Mouse (Mus musculus) ES-Bruce4 (cell line): ENCODE measurements at regions not wholly inside any gene's neighbourhood (a gene's known extent, or its start where the extent isn't known, plus 50 kb on each side); places are given as distances from the start of the nearest gene placed in this dataset.

ENCODE experiments used
- H3K27ac ChIP-seq: 2 replicates; pipeline ENCODE4 v1.5.1; 2012; ENCODE audit warnings: low read length, inconsistent platforms; ENCODE audit not compliant: insufficient read depth
- H3K27me3 ChIP-seq: 2 replicates; pipeline ENCODE4 v1.6.1; 2012; ENCODE audit warnings: mild to moderate bottlenecking, low read length, inconsistent platforms; ENCODE audit not compliant: control insufficient read depth, poor library complexity, insufficient read depth, severe bottlenecking
- H3K36me3 ChIP-seq: 2 replicates; pipeline ENCODE4 v1.6.1; 2012; ENCODE audit warnings: inconsistent platforms, mild to moderate bottlenecking, low read length, moderate library complexity; ENCODE audit not compliant: control insufficient read depth, poor library complexity, insufficient read depth, severe bottlenecking
- H3K4me1 ChIP-seq: one replicate; pipeline ENCODE4 v1.8.1; 2011; ENCODE audit warnings: low read length; ENCODE audit not compliant: control insufficient read depth, insufficient read depth
- H3K4me3 ChIP-seq: 2 replicates; pipeline ENCODE4 v1.5.1; 2011; ENCODE audit warnings: low read depth, mild to moderate bottlenecking, low read length
- H3K9ac ChIP-seq: 2 replicates; pipeline ENCODE4 v1.6.1; 2012; ENCODE audit warnings: low read depth, mild to moderate bottlenecking, inconsistent platforms; ENCODE audit not compliant: poor library complexity, severe bottlenecking
- H3K9me3 ChIP-seq: replicated peaks from 2 replicates; pipeline ENCODE4 v1.6.1; 2012; ENCODE audit warnings: mild to moderate bottlenecking, low read length, inconsistent platforms; ENCODE audit not compliant: control insufficient read depth, poor library complexity, insufficient read depth, severe bottlenecking
- CTCF ChIP-seq: IDR thresholded peaks from one replicate; pipeline ENCODE4 v1.8.1; 2011; ENCODE audit warnings: low read depth, low read length
- EP300 ChIP-seq: IDR thresholded peaks from 2 replicates; pipeline ENCODE4 v1.6.1; 2011; ENCODE audit warnings: low read depth, low read length; ENCODE audit not compliant: insufficient read depth
- POLR2A ChIP-seq: IDR thresholded peaks from one replicate; pipeline ENCODE4 v1.8.1; 2011; ENCODE audit warnings: low read length; ENCODE audit not compliant: insufficient read depth

DNA sequence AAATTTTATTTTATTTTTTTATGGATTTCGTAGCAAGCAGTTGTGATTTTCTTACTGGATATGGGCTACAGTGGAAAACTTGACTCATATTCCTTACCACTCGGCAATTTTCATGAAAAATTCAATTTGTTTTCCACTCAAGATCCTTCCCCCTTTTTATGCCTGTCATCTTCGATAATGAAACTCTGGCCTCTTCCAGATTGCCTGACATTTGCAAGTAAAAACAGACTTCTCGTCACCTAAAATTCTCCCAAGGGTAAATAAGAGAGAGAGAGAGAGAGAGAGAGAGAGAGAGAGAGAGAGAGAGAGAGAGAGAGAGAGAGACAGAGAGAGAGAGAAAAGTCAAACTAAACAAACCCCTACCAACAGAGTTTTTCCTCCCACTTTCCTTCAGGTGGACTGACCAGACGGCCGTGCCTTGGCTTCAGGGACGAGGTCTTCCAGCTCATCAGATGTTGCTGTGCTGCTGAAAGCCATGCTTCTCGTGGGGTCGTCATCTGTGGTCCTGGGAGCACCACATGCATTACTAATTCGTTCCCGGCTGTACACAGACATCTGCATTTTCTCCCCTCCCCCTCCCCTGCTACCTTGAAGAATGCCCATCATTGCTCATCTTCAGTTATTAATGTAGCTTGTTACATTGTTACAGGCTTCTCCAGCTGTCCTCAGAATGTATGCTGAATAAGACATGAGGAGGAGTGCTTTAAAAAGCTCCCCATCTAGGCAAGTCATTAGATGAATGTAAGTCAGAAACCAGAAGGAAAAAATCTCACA is 569.4 kb downstream of the Ptprc start:
- H3K27ac ChIP-seq = no peak overlapping the region
- no peaks in the 10 kb centered on the region for H3K36me3 ChIP-seq
- H3K9me3 ChIP-seq = no peaks in the 10 kb centered on the region
- H3K4me1 ChIP-seq = no peaks in the 10 kb centered on the region
- no peak overlapping the region for H3K9ac ChIP-seq
- TF ChIP-seq POLR2A = no peak
- TF ChIP-seq EP300 = no peak
- no peak for TF ChIP-seq CTCF
- no peaks in the 10 kb centered on the region for H3K27me3 ChIP-seq
- H3K4me3 ChIP-seq = no peak overlapping the region

DNA sequence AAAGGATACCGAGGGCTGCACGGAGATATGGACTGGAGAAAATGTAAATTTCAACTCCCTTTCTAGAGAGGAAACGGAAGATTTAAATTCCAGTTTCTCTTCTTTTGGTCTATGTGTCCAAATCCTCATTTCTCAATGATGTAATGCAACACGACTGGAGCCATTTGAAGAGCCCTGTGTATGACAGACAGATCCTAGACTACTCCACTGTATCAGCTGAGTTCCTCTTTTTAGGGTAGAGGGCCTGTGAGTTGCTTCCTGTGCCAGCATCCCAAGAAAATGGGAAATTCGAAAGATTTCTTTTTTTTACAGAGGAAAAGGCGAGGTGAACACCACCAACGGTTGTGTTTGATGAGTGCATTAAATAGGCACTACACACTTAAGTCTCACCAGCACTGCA is 581.8 kb downstream of the Ptprc start:
- Histone ChIP-seq H3K27me3 (no peaks in the 10 kb centered on the region), H3K9ac (no peak overlapping the region), H3K4me1 (no peaks in the 10 kb centered on the region), H3K36me3 (no peaks in the 10 kb centered on the region), H3K9me3 (no peaks in the 10 kb centered on the region), H3K27ac (no peak overlapping the region), H3K4me3 (no peak overlapping the region)
- TF ChIP-seq EP300 = no peak

DNA sequence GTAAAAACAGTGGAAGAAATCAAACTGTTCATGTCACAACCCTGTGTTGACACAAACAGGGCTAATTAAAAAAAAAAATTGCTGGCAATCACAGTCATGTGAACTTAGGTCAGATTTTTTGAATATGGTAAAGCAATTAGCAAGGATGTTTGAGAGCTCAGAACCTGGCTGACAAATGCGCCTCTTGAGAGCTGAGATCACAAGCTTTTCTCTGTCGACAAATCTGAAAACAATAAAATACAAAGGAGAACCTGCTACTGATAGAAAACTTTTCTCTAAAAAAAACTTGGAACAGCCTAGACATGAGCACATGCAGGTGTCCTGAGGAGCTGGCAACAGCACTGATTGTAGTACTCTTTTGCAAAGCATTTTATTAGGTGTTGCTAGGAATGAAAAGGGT is 583.6 kb downstream of the Ptprc start:
- no peaks in the 10 kb centered on the region for H3K9me3 ChIP-seq
- H3K4me1 ChIP-seq = no peaks in the 10 kb centered on the region
- H3K4me3 ChIP-seq = no peak overlapping the region
- no peak overlapping the region for H3K27ac ChIP-seq
- no peak overlapping the region for H3K9ac ChIP-seq
- TF ChIP-seq CTCF = no peak
- TF ChIP-seq EP300 = no peak
- no peak for TF ChIP-seq POLR2A
- no peaks in the 10 kb centered on the region for H3K36me3 ChIP-seq
- H3K27me3 ChIP-seq = no peaks in the 10 kb centered on the region

DNA sequence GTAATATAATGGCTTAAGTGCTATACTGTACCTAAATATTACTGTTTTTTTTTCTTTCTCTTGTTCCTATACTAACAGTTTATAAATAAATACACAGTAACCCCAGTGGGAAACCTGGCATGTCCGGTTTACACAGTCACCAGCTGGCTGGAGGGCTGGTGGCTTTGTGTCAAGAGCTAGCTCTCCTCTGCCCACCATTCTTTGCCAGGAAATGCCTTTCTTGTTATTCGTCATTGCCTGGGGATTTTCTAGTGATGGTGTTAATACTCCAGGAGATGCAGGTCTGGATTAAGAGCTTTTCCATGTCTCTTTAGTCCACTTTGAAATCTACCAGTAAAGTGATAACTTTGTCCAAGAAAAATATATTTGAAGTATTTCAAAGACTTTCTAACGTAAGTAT is 584.2 kb downstream of the Ptprc start:
- Histone ChIP-seq H3K27me3 (no peaks in the 10 kb centered on the region), H3K36me3 (no peaks in the 10 kb centered on the region), H3K9ac (no peak overlapping the region), H3K27ac (no peak overlapping the region), H3K4me1 (no peaks in the 10 kb centered on the region), H3K4me3 (no peak overlapping the region), H3K9me3 (no peaks in the 10 kb centered on the region)
- TF ChIP-seq EP300 = no peak
- TF ChIP-seq CTCF = no peak
- TF ChIP-seq POLR2A = no peak

DNA sequence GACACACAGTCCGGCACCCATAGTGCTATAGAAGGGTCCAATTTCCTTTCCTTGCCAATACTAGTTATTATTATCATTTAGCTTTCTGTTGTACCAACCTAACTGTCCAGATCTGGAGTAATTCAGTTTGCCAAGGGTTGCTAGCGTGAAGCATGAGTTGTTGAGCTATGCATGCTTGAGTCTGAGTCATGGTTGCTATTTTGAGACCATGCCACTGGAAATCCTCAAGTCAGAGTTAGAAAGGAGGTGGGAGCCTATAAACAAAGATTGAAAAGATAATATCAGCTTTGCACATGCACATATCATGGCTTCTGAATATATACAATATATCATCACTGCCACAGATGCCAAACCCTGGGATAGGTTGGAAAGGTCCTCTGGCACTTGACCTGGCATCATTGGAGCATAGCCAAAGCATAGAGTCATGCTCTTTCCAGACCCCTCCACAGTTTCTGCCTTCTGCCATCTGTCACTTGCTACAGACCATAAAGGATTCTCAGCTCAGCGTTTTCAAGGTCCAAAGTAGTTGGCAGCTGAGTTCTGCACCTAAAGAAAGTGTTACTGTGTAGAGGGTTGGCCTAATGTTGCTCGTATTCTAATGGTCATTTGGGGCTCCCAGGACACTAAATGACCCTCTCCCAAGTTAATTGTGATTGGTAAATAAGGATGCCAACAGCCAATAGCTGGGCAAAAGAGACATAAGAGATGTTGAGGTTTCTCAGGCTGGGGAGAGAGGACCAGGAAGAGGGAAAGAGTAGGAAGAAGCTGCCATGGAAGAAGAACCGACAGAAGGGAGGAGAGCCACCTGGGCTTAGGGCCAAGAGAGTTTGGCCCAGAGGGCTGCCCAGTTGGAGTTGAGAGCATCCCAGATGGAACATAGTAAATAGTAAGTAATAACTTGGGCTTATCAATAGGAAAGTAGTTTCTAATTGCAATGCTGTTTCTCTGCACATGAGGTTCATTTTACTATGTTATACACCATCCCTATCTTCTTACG is 586.9 kb downstream of the Ptprc start:
- TF ChIP-seq EP300 (no peak), CTCF (no peak), POLR2A (no peak)
- Histone ChIP-seq H3K36me3 (no peaks in the 10 kb centered on the region), H3K4me1 (no peaks in the 10 kb centered on the region), H3K27me3 (no peaks in the 10 kb centered on the region), H3K27ac (no peak overlapping the region), H3K9me3 (no peaks in the 10 kb centered on the region), H3K4me3 (no peak overlapping the region), H3K9ac (no peak overlapping the region)
